Mouse (Mus musculus): Measurements from ENCODE around the gene Tatdn3. TPM values are rescaled to one million over a fixed set of nuclear protein-coding genes. Genes with fewer than 3 reads are reported as not detected.

Tatdn3 gene
- total and polyA plus RNA-seq, 2 experiments from 2014 or later, result 14.7 to 21.5 TPM

DNA sequence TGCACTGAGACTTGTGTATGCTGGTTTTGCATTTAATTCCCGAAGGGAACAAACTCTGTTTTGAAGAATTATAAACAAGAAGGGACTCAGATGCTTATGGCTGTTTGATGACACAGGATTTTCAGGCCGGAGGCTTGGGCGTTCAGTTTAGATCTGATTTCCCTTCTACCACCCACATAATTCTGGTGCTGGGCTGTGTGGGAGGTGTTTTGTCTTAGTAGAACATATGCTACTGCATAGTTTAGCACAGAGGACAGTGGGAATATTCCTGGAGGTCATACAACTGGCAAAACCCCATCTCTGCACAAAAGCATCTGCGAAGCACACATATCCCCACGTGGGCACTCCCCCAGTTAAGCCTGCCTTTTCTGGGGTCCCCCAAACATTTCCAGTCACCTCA lies 30.8 kb upstream of the Tatdn3 start:
- WGBS, result 83% methylated on average over 5 of the region's 5 CpGs
- DNase-seq (ENCODE audit: low spot score) (no peak), ATAC-seq (ENCODE audit: low FRiP score) (no peak)
- H3K36me3 ChIP-seq (ENCODE audit: insufficient read depth, low read length), result no peaks in the 10 kb centered on the region
- H3K27me3 ChIP-seq (ENCODE audit: insufficient read depth, low read length), result peaks cover 11% of the 10 kb centered on the region; the same call in 1 of the 2 replicates
- TF ChIP-seq CTCF (IDR thresholded peaks at IDR 0.05), result no peak
- H3K9ac ChIP-seq (replicated peaks; ENCODE audit: low read length, poor library complexity, severe bottlenecking), result no peak overlapping the region
- no peaks in the 10 kb centered on the region for H3K9me3 ChIP-seq (ENCODE audit: low read length)
- no peak overlapping the region for H3K4me3 ChIP-seq (ENCODE audit: low read depth, low read length)
- H3K27ac ChIP-seq (ENCODE audit: low read depth, low read length), result no peak overlapping the region
- H3K4me2 ChIP-seq (ENCODE audit: low read depth, low read length, poor library complexity, severe bottlenecking), result no peak overlapping the region
- H3K4me1 ChIP-seq (ENCODE audit: insufficient read depth, low read length), result 0 out of 2 replicates have a peak, but pooled peaks cover 2% of the 10 kb centered on the region

DNA sequence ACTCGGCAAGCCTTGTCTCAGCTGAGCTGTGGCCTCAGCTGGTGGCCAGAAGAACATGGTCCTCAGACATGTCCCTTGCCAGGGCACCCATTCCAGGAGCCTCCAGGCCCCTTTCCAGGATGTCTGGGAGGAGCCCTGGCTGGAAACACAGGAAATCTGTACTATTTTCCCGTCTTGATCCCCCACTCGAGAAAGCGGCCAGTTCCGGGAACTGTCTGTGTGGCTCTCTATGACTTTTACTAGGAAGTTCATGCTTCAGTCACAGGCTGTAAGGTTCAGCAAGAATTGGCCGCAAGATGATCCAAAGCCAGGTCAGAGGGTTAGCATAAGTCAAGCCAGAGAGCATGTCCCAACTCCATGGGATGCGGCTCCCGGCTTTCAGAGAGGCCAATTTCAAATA lies 29.3 kb upstream of the Tatdn3 start:
- Histone ChIP-seq H3K36me3 (ENCODE audit: insufficient read depth, low read length) (no peaks in the 10 kb centered on the region), H3K4me2 (ENCODE audit: low read depth, low read length, poor library complexity, severe bottlenecking) (no peak overlapping the region), H3K4me3 (ENCODE audit: low read depth, low read length) (no peak overlapping the region), H3K27ac (ENCODE audit: low read depth, low read length) (no peak overlapping the region), H3K27me3 (ENCODE audit: insufficient read depth, low read length) (peaks cover 2% of the 10 kb centered on the region; the same call in 1 of the 2 replicates), H3K4me1 (ENCODE audit: insufficient read depth, low read length) (no peaks in the 10 kb centered on the region), H3K9me3 (ENCODE audit: low read length) (no peaks in the 10 kb centered on the region), H3K9ac (replicated peaks; ENCODE audit: low read length, poor library complexity, severe bottlenecking) (no peak overlapping the region)
- DNase-seq (ENCODE audit: low spot score) (no peak), ATAC-seq (ENCODE audit: low FRiP score) (no peak)
- TF ChIP-seq CTCF (IDR thresholded peaks at IDR 0.05), result no peak
- 78% methylated on average over 8 of the region's 8 CpGs for WGBS

DNA sequence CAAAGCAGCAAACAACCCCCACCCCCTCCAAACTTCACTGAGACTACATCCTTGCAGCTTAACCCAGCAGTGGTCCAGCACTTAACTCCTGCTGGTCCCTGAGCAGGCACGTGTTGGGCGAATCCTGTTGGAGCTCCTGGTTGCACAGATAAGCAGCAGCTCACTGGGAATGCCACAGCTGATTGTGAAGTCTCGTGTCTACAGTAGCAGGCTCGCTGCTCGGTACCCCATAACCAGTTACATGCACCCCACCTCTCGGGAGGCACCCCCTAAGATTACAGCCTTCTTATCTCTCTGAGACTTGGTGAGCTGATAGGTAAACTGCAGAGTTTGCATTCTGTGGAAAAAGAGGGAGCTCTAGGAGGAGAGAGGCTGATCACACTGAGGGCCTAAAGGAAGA lies 26.6 kb upstream of the Tatdn3 start:
- no peak overlapping the region for H3K27ac ChIP-seq (ENCODE audit: low read depth, low read length)
- WGBS, result 77% methylated on average over 6 of the region's 6 CpGs
- H3K9me3 ChIP-seq (ENCODE audit: low read length), result no peaks in the 10 kb centered on the region
- no peak overlapping the region for H3K9ac ChIP-seq (replicated peaks; ENCODE audit: low read length, poor library complexity, severe bottlenecking)
- H3K27me3 ChIP-seq (ENCODE audit: insufficient read depth, low read length), result no peaks in the 10 kb centered on the region
- no peak for TF ChIP-seq CTCF (IDR thresholded peaks at IDR 0.05)
- no peak overlapping the region for H3K4me2 ChIP-seq (ENCODE audit: low read depth, low read length, poor library complexity, severe bottlenecking)
- ATAC-seq (ENCODE audit: low FRiP score) (no peak), DNase-seq (ENCODE audit: low spot score) (no peak)
- no peaks in the 10 kb centered on the region for H3K4me1 ChIP-seq (ENCODE audit: insufficient read depth, low read length)
- H3K4me3 ChIP-seq (ENCODE audit: low read depth, low read length), result no peak overlapping the region
- no peaks in the 10 kb centered on the region for H3K36me3 ChIP-seq (ENCODE audit: insufficient read depth, low read length)

DNA sequence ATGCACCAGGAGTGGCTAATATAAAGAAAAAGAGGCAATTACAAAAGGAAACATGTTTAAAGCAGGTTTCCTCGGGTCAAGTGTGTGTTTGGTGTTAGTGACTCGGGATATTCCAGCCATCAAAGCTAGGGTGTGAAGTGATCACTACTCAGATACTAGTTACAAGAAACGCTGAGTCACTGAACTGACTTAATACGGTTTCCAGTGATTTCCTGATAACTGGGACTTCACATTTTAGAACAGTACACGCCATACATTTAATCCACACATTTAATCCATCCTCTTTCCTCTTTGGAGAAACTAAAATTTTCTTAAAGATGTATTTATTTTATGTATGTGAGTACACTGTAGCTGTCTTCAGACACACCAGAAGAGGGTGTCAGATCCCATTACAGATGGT lies 25.2 kb upstream of the Tatdn3 start:
- H3K9ac ChIP-seq (replicated peaks; ENCODE audit: low read length, poor library complexity, severe bottlenecking), result no peak overlapping the region
- H3K4me3 ChIP-seq (ENCODE audit: low read depth, low read length), result no peak overlapping the region
- H3K4me1 ChIP-seq (ENCODE audit: insufficient read depth, low read length), result no peaks in the 10 kb centered on the region
- H3K4me2 ChIP-seq (ENCODE audit: low read depth, low read length, poor library complexity, severe bottlenecking), result no peak overlapping the region
- 91% methylated on average over 5 of the region's 5 CpGs for WGBS
- TF ChIP-seq CTCF (IDR thresholded peaks at IDR 0.05), result no peak
- no peaks in the 10 kb centered on the region for H3K36me3 ChIP-seq (ENCODE audit: insufficient read depth, low read length)
- H3K9me3 ChIP-seq (ENCODE audit: low read length), result no peaks in the 10 kb centered on the region
- DNase-seq (ENCODE audit: low spot score) (no peak), ATAC-seq (ENCODE audit: low FRiP score) (no peak)
- no peaks in the 10 kb centered on the region for H3K27me3 ChIP-seq (ENCODE audit: insufficient read depth, low read length)
- no peak overlapping the region for H3K27ac ChIP-seq (ENCODE audit: low read depth, low read length)

DNA sequence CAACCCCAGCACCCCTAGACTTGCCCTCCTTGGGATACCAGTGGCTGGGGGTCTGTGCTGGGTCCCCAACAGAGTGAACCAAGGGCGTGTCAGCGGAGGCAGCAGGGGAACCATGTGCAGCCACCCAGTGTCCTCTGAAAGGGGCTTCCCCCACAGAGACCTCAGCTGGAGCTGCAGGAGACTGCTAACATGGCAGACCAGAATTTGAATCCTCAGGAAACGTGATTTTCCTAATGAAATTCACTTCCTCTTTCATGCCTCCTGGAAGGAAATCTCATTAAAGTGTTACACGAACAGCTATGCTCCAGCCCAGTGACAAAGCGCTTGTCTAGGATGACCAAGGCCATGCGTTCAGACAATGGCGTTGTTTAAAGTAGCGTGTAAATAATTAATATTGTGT lies 24.2 kb upstream of the Tatdn3 start:
- no peaks in the 10 kb centered on the region for H3K36me3 ChIP-seq (ENCODE audit: insufficient read depth, low read length)
- TF ChIP-seq CTCF (IDR thresholded peaks at IDR 0.05), result no peak
- 70% methylated on average over 8 of the region's 8 CpGs for WGBS
- ATAC-seq (ENCODE audit: low FRiP score) (no peak), DNase-seq (ENCODE audit: low spot score) (no peak)
- H3K4me2 ChIP-seq (ENCODE audit: low read depth, low read length, poor library complexity, severe bottlenecking), result no peak overlapping the region
- no peak overlapping the region for H3K9ac ChIP-seq (replicated peaks; ENCODE audit: low read length, poor library complexity, severe bottlenecking)
- H3K4me3 ChIP-seq (ENCODE audit: low read depth, low read length), result no peak overlapping the region
- no peaks in the 10 kb centered on the region for H3K4me1 ChIP-seq (ENCODE audit: insufficient read depth, low read length)
- H3K9me3 ChIP-seq (ENCODE audit: low read length), result no peaks in the 10 kb centered on the region
- H3K27me3 ChIP-seq (ENCODE audit: insufficient read depth, low read length), result no peaks in the 10 kb centered on the region
- no peak overlapping the region for H3K27ac ChIP-seq (ENCODE audit: low read depth, low read length)

DNA sequence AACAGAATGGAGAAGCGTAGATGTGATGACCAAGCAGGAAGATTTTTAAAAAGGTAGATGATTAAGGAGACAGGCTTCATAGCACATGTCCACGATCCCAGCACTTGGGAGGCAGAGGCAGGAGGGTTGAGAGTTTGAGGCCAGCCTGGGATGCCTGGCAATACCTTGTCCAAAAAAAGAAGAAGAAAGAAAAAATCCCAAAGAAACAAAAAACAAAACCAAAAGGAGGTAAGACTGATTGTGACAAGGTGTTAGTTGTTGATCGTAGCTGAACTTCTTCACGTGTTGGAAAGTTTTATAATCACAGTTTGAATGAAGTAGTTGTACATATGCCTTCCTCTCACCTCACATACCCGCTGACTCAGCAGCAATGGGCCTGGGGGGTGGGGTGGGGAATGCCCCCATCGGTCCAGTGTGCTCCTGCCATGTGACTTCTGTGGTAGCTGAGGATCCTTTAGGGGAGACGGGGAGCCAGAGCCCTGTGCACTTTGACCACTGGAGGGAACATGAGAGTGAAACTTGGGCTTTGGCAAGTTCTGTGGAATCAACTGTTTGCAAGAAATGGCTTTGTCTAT lies 23.7 kb upstream of the Tatdn3 start:
- Histone ChIP-seq H3K4me3 (ENCODE audit: low read depth, low read length) (no peak overlapping the region), H3K27ac (ENCODE audit: low read depth, low read length) (no peak overlapping the region), H3K4me1 (ENCODE audit: insufficient read depth, low read length) (no peaks in the 10 kb centered on the region), H3K36me3 (ENCODE audit: insufficient read depth, low read length) (no peaks in the 10 kb centered on the region), H3K4me2 (ENCODE audit: low read depth, low read length, poor library complexity, severe bottlenecking) (no peak overlapping the region), H3K27me3 (ENCODE audit: insufficient read depth, low read length) (no peaks in the 10 kb centered on the region), H3K9ac (replicated peaks; ENCODE audit: low read length, poor library complexity, severe bottlenecking) (no peak overlapping the region), H3K9me3 (ENCODE audit: low read length) (no peaks in the 10 kb centered on the region)
- WGBS, result 87% methylated on average over 7 of the region's 7 CpGs
- TF ChIP-seq CTCF (IDR thresholded peaks at IDR 0.05), result no peak
- no peak for DNase-seq (ENCODE audit: low spot score)
- no peak for ATAC-seq (ENCODE audit: low FRiP score)

Measured in midbrain, postnatal 0 days (tissue).